Mouse (Mus musculus) lung, postnatal 25 days (tissue): ENCODE data around the gene Bahcc1.

ENCODE experiments used
- DNase-seq: peaks from one replicate; pipeline ENCODE4 v3.0.0; 2022; ENCODE audit warnings: low spot score

Gene Bahcc1

GRCm38 (mm10) chr11:120242726-120243530 lies 10.2 kb downstream of the Bahcc1 start:
- DNase-seq, result no peak

GRCm38 (mm10) chr11:120243531-120243820 lies 10.7 kb downstream of the Bahcc1 start:
- DNase-seq, result no peak

GRCm38 (mm10) chr11:120248160-120248793 lies 15.5 kb downstream of the Bahcc1 start:
- no peak for DNase-seq

GRCm38 (mm10) chr11:120248899-120249298 lies 16.2 kb downstream of the Bahcc1 start:
- DNase-seq, result no peak

- DNase-seq, result no peak
Measured at GRCm38 (mm10) chr11:120250991-120251949, 18.5 kb downstream of the Bahcc1 start.

GRCm38 (mm10) chr11:120251950-120252308 lies 19.2 kb downstream of the Bahcc1 start:
- no peak for DNase-seq

- no peak for DNase-seq
Measured at GRCm38 (mm10) chr11:120252398-120252797, 19.7 kb downstream of the Bahcc1 start.

GRCm38 (mm10) chr11:120252843-120253645 lies 20.3 kb downstream of the Bahcc1 start:
- DNase-seq, result peak; percentile 83

- DNase-seq, result no peak
Measured at GRCm38 (mm10) chr11:120253646-120254315, 21.0 kb downstream of the Bahcc1 start.

GRCm38 (mm10) chr11:120254420-120254819 lies 21.7 kb downstream of the Bahcc1 start:
- no peak for DNase-seq

GRCm38 (mm10) chr11:120255038-120255437 lies 22.3 kb downstream of the Bahcc1 start:
- DNase-seq, result peak; percentile 93

GRCm38 (mm10) chr11:120255499-120255898 lies 22.8 kb downstream of the Bahcc1 start:
- no peak for DNase-seq

GRCm38 (mm10) chr11:120256108-120256507 lies 23.4 kb downstream of the Bahcc1 start:
- no peak for DNase-seq

- no peak for DNase-seq
Measured at GRCm38 (mm10) chr11:120256543-120256942, 23.8 kb downstream of the Bahcc1 start.

- no peak for DNase-seq
Measured at GRCm38 (mm10) chr11:120256981-120257820, 24.5 kb downstream of the Bahcc1 start.

- no peak for DNase-seq
Measured at GRCm38 (mm10) chr11:120257911-120258310, 25.2 kb downstream of the Bahcc1 start.

GRCm38 (mm10) chr11:120258896-120259689 lies 26.3 kb downstream of the Bahcc1 start:
- no peak for DNase-seq

- peak; percentile 50 for DNase-seq
Measured at GRCm38 (mm10) chr11:120259792-120260768, 27.3 kb downstream of the Bahcc1 start.
